9 mouse cellular contexts compared by ENCODE assay signal in genomic region chr3:93547099-93547648, GRCm38 (mm10). TPM values are rescaled to one million over a fixed set of nuclear protein-coding genes. Genes with fewer than 3 reads are reported as not detected.
DNase-seq lines count a peak whose midpoint lies in the region; ATAC-seq lines count a peak whose summit lies in the region.
"Had no signal": no experiment of that assay in that cellular context is flagged by ENCODE, and none has a peak within 500 bp of the region (broad histone marks: within the 10 kb centered on the region; RNA-seq: fewer than 3 reads in every experiment).

No protein-coding gene starts in this region.

- WGBS in intestine, embryonic 15.5 days: 33% methylated on average over 7 of the region's 7 CpGs
- 36% methylated on average over 7 of the region's 7 CpGs for WGBS in midbrain, embryonic 11.5 days

- H3K4me1 ChIP-seq in intestine, embryonic 15.5 days (replicated peaks): no peaks in the 10 kb centered on the region
- H3K4me1 ChIP-seq in midbrain, embryonic 11.5 days (ENCODE audit: control insufficient read depth, insufficient read depth, low read length): no peaks in the 10 kb centered on the region
- H3K4me1 ChIP-seq: liver, embryonic 15.5 days had no signal

- H3K27me3 ChIP-seq in intestine, embryonic 15.5 days (replicated peaks): no peaks in the 10 kb centered on the region
- no peaks in the 10 kb centered on the region for H3K27me3 ChIP-seq in midbrain, embryonic 11.5 days (ENCODE audit: control insufficient read depth, insufficient read depth, low read length)
- H3K27me3 ChIP-seq: liver, embryonic 15.5 days had no signal

- H3K4me3 ChIP-seq in intestine, embryonic 15.5 days (replicated peaks): no peak overlapping the region
- H3K4me3 ChIP-seq in midbrain, embryonic 11.5 days (ENCODE audit: low read depth, low read length): no peak overlapping the region
- H3K4me3 ChIP-seq: liver, embryonic 15.5 days had no signal

- H3K27ac ChIP-seq in intestine, embryonic 15.5 days: no peak overlapping the region
- H3K27ac ChIP-seq in midbrain, embryonic 11.5 days (ENCODE audit: low read depth, low read length): no peak overlapping the region
- H3K27ac ChIP-seq: liver, embryonic 15.5 days had no signal

- intact Hi-C loops in left cerebral cortex, postnatal 14 days (cut with DNase I): loop anchor here (1.0 kb wide), 1 partner anchor 60 kb away; no protein-coding TSS in a partner anchor

- ATAC-seq in intestine, embryonic 15.5 days: peak; percentile 58
- peak; percentile 58 for ATAC-seq in midbrain, embryonic 11.5 days (ENCODE audit: low FRiP score)
- ATAC-seq in erythroid progenitor cell, adult 5-6 weeks (replicated peaks; ENCODE audit: low FRiP score, poor library complexity, severe bottlenecking): no peak

- no peak overlapping the region for H3K9ac ChIP-seq in intestine, embryonic 15.5 days
- no peak overlapping the region for H3K9ac ChIP-seq in midbrain, embryonic 11.5 days (ENCODE audit: low read length)
- H3K9ac ChIP-seq: liver, embryonic 15.5 days had no signal

- no peaks in the 10 kb centered on the region for H3K36me3 ChIP-seq in intestine, embryonic 15.5 days
- H3K36me3 ChIP-seq in midbrain, embryonic 11.5 days (ENCODE audit: control insufficient read depth, insufficient read depth, low read length): no peaks in the 10 kb centered on the region
- H3K36me3 ChIP-seq: liver, embryonic 15.5 days had no signal

- no peaks in the 10 kb centered on the region for H3K9me3 ChIP-seq in intestine, embryonic 15.5 days
- no peaks in the 10 kb centered on the region for H3K9me3 ChIP-seq in midbrain, embryonic 11.5 days (ENCODE audit: control insufficient read depth, low read length)
- H3K9me3 ChIP-seq: liver, embryonic 15.5 days had no signal

- DNase-seq in NIH3T3 (ENCODE audit: low read depth): peak; percentile 93
- peak; percentile 40 for DNase-seq in cerebellum, adult 9-10 months
- peak; percentile 51 to 81 for DNase-seq in frontal cortex, postnatal 14 days (ENCODE audit: low spot score in 2 of 2)
- peak; percentile 77 to 83 for DNase-seq in left cerebral cortex, postnatal 14 days (ENCODE audit: low spot score in 2 of 2)
- peak; percentile 98 for DNase-seq in midbrain, embryonic 11.5 days (ENCODE audit: low spot score, missing footprints)
- DNase-seq in right cerebral cortex, postnatal 4 days: peak; percentile 85

- no peak overlapping the region for H3K4me2 ChIP-seq in intestine, embryonic 15.5 days (replicated peaks)
- H3K4me2 ChIP-seq in midbrain, embryonic 11.5 days: no peak overlapping the region
- H3K4me2 ChIP-seq: liver, embryonic 15.5 days had no signal

RNA-seq across cellular contexts. Expression of gene S100a10, which starts 7.7 kb away (rescaled TPM):
- 640 and 689 TPM in 2 replicates for polyA plus RNA-seq in intestine, embryonic 15.5 days (2015; fragmentation: Nextera tagmentation; extraction: Ambion mirVana)
- 10 to 100 TPM; 35.8 to 37.2 TPM for total RNA-seq in left cerebral cortex, postnatal 14 days (2021)
- 181 and 187 TPM in 2 replicates for polyA plus RNA-seq in midbrain, embryonic 11.5 days (2014; fragmentation: Nextera tagmentation; extraction: Ambion mirVana)
- 41.1 and 59.5 TPM in 2 replicates for total RNA-seq in erythroid progenitor cell, adult 5-6 weeks (2015; ENCODE audit: low replicate concordance)
- total RNA-seq in erythroid progenitor cell, adult 5-6 weeks (2017; ENCODE audit: low replicate concordance): 48.9 and 71.8 TPM in 2 replicates

RNA-seq across cellular contexts. Expression of gene S100a11, which starts 26.9 kb away (rescaled TPM):
- 826 and 951 TPM in 2 replicates for polyA plus RNA-seq in intestine, embryonic 15.5 days (2015; fragmentation: Nextera tagmentation; extraction: Ambion mirVana)
- total RNA-seq in left cerebral cortex, postnatal 14 days (2021): 10 to 100 TPM; 16.7 to 17.7 TPM
- 351 and 358 TPM in 2 replicates for polyA plus RNA-seq in midbrain, embryonic 11.5 days (2014; fragmentation: Nextera tagmentation; extraction: Ambion mirVana)
- total RNA-seq in erythroid progenitor cell, adult 5-6 weeks (2015; ENCODE audit: low replicate concordance): 477 and 485 TPM in 2 replicates
- total RNA-seq in erythroid progenitor cell, adult 5-6 weeks (2017; ENCODE audit: low replicate concordance): 7.3 and 30.8 TPM in 2 replicates

Comparison
In these comparisons a context has a peak if more than half of its experiments do, and no peak if none do; other contexts are left out.
1. DNase-seq: peak in every context shown above with its lines; median percentile 98 in midbrain, embryonic 11.5 days; 93 in NIH3T3; 85 in right cerebral cortex, postnatal 4 days; 80 in left cerebral cortex, postnatal 14 days; 66 in frontal cortex, postnatal 14 days; 40 in cerebellum, adult 9-10 months.